Mouse (Mus musculus): ENCODE measurements at regions not wholly inside any gene's neighbourhood (a gene's known extent, or its start where the extent isn't known, plus 50 kb on each side); places are given as distances from the start of the nearest gene placed in this dataset.

DNA sequence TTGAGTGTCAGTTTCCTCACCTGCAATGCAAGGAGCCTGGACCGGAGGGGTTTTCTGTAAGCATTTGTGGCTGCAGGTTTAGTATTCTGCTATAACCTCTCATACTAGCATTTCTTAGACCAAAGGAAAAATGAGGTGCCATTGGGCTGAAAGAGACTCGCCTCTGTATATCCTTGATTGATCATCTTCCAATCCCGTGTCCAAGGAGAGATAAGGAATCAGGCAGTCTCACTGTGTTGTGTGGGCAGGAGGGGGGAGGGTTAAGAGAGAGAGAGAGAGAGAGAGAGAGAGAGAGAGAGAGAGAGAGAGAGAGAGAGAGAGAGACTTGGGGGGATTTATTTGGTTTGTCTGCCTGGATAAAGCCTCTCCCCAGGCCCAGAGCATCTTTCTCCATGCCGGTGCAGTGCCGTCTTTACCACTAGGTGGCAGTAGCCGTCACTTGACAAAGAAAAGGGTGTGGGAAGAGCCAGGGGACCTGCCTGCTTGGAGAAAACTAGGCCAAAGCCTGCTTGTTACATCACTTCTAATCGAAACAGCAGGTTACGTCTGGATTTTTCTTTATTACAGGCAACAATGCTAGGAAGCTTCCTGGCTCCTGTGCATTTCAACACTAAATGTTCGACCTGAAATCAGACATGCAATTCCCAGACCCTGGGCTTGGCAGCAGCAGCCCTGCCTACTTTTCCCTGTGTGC is 56.1 kb upstream of the Ces5a start:
- DNase-seq (ENCODE audit: low spot score) = peak; percentile 92

DNA sequence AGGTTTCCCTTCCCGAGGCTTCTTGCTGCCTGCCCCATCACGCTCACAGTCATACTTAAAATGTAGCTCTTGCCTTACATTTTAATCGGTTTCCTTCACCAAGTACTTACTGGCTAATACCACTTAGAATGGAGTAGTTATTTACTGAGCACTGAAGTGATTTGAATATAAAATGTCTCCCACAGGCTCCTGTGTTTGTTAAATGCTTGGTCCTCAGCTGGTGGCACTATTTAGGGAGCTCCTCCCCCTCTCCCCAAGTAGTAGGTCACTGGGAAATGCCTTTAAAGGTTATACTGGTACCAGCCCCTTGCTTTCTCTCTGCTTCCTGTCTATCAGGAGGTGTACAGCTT is 56.6 kb upstream of the Ces5a start:
- no peak for DNase-seq (ENCODE audit: low spot score)

DNA sequence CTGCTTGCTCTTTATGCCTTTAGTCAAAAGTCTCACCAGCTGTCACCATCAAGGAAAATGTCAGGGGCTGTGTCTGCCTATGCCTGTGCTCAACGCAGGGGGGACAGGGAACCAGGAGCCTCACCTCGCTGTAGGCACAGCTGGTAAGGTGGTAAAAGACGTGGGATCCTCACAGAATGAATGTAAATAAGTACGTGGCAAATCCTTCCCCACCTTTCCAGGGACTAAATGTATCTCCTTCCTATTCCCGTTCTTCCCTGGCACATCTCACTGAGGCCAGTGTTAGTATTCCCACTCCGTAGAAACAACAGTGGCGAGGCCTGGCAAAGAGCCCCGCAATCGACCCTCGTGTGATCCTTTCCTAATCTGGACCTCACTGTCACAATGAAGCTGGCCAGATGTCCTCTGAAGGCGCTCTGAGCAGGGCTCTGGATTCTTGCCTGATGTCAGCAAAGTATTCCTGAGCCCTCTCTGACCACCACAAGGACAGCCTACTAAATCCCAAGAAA is 63.0 kb upstream of the Ces5a start:
- peak; percentile 14 for DNase-seq (ENCODE audit: low spot score)

DNA sequence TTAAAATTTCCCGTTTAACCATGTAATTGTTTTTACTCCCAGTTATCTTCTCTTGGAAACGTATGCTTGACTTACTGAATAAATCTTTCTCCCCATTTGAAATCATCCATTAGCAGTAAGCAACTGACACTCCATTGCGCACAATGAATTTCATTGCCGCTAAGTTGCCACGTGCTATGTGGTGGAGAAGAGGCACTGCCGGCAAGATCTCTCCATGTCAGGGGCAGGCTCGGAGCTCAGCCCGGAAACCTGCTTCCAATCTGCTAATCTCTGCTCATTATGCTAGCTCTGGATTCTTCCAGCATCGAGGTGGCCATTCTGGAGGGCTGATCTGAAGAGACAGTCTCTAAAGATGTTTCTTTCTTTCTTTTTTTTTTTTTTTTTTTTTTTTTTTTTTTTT is 63.7 kb upstream of the Ces5a start:
- no peak for DNase-seq (ENCODE audit: low spot score)

DNA sequence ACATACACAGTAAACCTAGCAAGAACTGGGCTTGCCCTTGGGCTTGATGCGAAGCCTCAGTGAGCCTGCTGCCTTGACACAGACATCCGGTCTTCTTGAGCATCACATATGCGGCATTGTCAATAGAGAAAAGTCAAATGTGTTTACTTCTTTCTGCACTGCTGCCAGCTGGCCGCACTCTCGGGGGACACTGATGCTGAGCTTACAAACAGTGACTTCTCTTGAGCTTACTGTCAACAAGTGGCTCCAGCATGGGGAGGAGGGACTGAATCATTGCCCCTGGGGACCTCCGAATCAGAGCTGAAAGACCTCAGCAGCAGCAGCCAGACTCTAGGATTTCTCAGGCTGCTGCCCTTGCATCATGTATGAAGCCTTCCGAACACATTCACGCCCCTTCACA is 64.1 kb upstream of the Ces5a start:
- DNase-seq (ENCODE audit: low spot score) = peak; percentile 15

DNA sequence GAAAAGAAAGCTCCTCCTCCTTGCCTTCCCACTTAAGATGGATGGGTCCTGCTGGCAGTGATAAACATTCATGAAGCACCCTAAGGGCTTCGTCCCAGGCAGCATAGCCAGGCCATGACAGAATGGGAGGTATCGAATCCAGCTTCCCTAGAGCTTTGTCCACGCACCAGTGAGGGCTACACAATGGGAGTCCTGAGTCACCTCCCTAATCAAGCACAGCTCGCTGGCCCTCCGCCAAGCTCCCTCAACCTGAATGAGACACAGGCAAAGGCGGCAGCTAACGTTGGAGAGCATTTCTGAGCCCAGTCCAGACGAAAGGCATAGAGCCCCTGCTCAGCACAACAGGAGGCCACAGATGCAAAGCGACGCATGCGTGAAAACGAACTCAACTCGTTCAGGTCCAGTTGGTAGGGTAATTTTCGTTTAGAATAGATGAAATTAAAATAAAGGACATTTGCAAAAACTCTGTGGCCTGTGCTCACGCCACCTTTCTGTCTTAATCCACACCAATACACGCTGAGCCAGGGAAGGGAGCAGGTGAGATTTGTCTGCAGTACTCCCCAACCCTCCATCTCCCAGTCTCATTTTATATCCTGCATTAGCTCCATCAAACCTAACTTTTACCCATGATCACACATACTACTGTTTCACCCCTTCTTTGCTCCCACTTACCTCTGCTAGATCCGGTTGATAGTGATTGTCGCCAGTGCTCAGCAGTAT is 91.3 kb upstream of the Ces5a start:
- DNase-seq (ENCODE audit: low spot score) = peak; percentile 40

DNA sequence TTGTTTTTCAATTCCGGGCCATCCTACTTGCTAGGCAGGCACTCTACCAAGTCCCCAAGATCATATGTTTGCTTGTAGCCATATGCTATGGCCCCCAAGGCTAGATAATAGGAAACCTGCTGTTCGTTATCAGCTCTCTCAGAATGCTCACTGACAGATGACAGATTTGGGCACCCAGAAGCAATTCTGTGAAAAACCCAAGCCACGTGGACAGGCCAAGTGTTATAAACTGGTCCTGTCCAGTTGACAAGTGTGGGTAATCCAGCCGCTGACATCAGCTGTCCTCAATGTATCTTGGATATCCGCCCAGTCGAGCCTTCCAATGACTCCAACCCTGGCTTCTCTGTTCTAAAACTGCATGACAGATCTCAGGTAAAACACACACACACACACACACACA is 92.0 kb upstream of the Ces5a start:
- DNase-seq (ENCODE audit: low spot score) = no peak

DNA sequence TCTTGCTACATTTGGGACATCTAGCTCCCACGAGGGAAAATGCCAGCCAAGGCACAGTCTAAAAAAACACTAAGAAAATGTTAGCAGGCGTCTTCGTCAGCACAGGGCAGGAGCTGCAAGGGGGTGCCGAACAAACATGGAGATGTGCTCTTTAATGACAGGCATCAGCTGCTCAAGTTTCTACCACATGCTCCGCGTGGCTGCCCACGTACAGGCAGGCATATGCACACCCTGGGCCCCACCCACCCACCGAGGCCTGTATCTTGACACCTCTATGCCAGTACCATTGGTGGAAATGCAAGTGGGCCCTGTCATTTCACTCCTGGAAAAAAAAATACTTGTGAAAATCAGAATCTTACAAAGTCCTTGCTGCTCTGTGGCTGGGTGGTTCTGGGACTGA is 97.3 kb upstream of the Ces5a start:
- DNase-seq (ENCODE audit: low spot score) = no peak

DNA sequence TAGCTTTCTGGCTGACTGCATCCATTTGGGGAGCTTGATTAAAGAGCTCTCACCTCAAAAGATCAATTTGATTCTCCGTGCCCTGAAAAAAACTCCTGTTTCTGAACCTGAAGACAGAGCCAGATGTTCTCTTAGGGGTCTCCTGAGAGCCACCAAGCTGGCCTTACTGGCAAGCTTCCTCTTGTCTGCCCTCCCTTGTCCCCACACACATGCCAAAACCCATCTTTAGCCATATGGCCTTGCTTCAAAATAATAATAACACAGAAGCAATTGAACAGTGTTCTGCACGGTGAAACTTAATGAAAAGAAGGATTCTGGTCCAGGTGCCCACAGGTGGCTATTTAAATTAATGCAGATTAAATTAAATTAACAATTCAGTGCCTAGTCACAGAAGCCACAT is 107.1 kb upstream of the Ces5a start:
- DNase-seq (ENCODE audit: low spot score) = no peak

DNA sequence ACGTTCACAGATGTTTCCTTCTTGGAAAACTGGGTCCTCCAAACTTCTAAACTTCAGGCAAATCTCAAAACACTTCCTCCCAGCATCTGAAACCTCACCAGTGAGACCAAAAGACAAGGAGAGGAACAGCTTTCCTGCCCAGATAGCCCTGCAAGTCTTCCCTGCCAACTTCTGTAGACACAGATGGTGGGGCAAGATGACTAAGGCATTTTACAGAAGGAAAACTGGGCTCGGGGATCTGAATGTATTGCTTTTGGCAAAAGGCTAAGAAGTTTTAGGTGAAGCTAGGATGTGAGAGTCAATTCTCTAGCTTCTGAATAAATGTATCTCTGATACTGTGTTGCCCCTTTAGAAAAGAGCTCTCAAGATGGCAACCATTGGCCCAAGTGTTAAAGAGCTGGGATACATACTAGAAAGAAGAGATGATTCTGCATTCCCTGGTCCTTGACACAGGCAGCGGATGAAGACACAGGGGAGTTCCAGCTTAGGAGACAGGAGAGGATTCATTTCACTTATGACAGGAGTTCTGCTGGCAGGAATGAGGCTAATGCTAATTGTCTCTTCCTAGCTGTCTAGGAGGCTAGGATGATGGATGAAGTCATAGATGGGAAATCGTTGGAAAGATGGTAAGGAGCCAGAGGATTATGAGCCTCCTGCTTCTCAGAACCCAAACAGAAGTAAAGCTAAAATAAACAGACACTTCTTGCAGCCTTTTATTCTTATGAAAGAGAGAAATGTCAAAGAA is 108.0 kb upstream of the Ces5a start:
- DNase-seq (ENCODE audit: low spot score) = no peak

DNA sequence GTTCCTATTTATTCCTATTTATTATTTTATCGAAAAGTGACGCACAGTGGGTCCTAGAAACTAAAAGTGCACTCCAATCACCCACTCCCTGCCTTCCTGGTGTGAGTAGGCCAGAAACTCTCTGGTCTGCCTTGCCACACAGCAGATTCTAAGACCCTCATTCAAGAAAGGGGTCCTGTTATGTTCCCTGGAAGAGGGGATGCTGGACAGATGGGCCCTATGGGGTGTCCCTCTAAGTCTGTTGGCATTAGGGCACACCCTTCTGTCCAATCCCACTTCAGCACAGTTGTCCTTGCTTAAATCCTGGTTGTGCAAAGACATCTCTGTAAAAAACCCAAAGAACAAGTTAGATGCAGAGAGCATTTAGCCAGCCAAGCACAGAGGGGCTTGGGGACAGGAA is 117.8 kb upstream of the Ces5a start:
- no peak for DNase-seq (ENCODE audit: low spot score)

DNA sequence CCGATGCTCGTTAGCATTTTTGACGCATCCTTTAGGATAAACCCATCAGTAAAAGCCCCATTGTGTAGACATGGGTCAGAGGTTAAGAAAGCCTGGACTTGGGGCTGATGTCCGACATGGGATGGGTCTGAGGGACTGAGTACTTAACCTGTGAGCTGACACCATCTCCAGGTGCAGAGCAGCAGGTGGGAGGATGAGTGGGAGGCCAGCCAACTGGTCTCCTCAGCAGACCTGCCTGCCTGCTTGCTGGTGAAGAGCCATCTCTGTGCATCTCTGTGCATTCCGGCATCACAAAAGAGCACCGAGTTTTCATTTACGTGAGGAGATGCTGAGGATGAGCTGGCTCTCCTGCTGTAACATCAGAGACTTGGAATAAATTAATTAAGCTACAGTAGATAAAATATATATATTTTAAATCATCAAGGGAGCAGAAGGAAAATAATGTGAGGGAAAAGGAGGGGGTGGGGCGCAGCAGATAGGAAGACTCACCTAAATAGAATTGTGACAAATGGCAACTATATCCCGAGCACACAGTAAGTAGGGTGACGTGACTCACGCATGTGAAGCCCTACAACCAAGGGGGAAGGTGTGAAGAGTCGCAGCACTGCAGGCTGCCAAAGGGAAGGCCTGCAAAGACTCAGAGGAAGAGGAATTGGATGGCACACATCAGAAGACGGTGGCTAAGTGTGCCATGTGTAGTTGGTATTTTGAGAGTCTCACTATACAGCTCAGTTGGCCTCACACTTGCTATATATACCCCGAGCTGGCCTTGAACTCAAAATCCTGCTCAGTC is 118.5 kb upstream of the Ces5a start:
- no peak for DNase-seq (ENCODE audit: low spot score)

DNA sequence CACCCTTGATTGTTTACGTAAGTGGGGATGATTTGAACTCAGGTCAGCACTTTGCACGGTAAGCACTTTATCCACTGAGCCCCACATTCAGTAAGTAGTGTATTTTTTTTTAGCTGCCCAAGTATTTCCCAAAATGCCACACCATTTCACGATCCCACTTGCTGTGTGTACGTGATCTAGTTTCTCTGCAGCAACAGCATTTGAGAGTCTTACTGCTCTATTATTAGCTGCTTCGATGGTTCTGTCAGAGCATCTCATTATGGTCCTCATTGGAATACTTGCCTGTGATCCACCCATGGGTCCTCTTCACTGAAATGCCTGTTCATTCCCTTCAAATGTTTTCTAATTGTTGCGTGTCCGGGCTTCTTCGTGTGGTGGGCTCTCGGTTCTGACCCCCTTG is 120.1 kb upstream of the Ces5a start:
- DNase-seq (ENCODE audit: low spot score) = no peak

DNA sequence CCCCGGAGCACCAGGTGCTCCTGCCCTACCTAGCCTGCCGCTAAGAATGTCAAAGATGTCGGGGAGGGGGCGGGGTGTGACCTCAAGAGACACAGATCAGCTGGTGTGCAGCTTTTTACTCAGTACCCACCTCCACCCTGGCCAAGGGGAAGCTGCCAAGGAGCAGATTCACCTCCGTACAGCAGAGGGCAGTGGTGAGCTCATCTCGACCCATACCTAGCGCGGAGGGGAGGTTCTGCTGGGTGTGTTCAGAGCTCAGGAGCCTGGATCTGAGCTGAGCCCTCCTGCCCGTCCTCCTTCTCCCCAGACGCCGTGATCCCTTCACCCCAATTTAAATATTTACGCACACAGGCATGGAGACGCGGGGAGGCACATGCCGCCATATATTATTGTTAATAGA is 126.1 kb upstream of the Ces5a start:
- DNase-seq (ENCODE audit: low spot score) = peak; percentile 88

DNA sequence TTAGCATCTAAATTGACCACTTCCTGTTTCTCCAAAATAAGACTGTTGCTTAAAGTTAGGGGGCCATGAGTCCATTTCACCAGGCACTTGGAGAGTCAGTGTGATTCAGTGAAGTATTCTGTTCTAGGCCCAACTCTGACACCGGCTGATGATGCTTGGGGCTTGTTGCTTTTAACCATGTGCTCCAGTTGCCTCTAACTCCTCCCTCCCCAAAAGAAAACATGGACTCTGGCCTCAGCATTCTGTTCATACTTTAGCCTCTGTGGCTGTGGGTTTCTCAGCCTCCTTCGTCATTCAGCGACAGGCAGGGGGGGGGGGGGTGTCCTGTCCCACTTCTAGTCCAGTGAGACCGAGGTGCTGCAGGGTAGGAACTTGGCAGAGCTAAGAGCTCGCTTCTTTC is 126.6 kb upstream of the Ces5a start:
- no peak for DNase-seq (ENCODE audit: low spot score)

DNA sequence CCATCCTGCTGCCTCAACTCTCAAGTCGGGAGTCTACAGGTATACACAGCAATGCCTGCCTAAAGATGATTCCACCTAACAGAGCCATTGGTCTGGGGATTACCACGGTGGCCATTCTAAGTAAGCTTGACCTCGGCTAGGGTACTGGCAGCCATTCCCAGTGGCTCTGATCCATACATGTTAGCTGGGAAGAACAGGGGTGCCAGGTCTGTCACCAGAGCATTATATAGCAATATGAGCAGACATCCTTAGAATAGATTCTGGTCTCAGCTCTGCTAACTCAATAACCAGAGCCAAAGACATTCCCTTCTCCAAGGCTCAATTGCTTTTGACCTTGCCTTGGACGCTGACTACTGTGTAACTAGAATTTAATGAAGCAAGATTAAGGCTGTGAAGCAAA is 128.2 kb upstream of the Ces5a start:
- DNase-seq (ENCODE audit: low spot score) = no peak

DNA sequence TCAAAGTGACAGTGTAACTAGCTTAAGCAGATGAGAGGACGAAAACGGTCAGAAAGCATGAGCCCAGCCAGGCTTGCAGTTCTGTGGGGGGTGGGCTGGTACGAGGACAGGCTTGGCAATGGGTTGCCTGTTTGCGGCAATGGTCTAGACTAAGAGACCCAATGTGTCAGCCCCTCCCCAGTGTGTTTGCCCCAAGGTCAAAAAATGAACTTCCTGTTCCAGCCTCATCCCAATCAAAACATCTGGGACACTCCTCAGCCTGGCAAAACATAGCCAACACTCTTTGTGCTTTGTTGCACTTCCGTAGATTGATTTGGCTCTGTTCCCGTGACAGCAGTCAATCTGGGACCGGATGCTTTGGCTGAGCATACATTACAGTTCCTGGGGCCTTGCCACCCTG is 132.7 kb upstream of the Ces5a start:
- DNase-seq (ENCODE audit: low spot score) = peak; percentile 26

DNA sequence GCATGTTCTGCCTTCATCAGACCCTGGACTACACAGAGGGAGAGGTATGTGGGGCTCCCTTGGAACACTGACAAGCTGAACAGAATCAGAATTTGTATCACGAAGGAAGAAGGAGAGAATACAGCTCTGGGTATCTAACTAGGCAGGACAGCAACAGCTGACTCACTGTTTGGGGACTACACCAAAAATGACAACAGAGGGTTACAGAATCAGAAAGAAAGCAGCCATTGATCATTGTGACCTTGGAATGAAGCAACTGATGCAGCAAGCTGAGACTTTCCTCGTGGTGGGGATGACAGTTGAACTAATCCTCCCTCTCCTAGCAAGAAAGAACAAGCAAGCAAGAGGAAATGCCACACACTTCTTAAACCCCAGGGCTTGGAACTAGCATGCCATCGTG is 135.0 kb upstream of the Gnao1 start:
- DNase-seq (ENCODE audit: low spot score) = no peak

DNA sequence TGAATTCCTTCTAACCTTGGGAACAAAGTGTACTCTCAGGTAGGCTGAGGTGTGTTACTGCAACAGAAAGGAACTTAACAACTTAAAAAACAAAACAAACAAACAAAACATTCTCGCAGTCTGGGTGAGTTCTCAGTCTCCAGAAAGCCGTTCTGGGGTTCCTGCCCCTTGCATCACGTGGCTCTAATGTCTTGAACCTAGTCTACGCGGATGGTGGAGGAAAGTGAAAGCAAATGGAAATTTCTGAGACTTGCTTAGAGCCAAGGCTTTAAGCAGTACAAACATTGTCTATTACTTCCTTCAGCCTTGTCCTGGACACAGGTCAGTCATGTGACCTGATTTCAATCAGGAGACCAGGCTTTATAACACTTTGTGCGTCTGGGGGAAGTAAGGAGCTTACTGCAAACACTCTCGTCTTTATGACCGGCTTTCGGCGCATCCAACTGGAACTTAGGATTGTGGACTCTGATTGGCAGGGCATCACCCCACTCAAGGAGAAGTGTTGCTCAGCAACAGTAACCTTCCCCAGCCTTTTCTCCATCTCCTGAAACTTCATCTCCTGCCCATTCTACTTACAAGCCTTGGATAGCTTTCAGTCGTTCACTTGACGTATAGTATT is 125.9 kb upstream of the Gnao1 start:
- no peak for DNase-seq (ENCODE audit: low spot score)

DNA sequence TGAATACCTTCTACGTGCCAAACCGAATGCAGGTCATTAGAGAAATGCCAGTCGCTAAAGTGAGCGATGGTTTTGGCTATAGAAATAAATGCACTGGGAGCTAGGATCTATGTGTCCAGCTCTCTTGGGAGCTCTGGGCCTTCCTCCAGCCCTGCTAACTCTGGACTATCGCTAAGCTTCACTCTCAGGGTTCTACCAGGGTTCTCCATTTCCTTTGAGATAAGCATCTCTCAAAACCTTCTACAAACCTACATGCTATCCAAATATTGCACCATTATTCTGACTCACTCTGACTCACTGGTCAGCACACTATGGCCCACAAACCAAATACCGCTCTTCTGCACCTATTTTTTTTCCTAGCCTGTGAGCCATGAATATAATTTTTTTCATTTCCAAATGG is 125.4 kb upstream of the Gnao1 start:
- no peak for DNase-seq (ENCODE audit: low spot score)

DNA sequence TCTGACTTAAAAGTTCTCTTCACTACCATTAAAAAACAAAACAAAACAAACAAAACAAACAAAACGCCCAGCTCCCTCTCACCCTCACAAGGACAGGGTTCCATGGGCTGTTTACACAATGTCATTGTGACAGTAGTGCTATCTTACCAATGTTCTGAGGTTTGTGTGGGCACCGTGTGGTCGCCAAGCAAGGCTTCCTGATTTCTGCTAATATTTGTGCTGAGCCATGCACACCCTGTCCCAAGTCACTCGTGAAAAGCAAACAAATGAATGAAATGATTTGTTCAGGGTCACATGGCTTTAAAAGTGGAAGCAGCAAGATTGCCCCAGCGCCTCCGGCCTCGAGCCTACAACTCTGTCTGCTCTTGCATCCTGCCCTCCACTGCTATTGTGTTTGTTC is 120.9 kb upstream of the Gnao1 start:
- DNase-seq (ENCODE audit: low spot score) = peak; percentile 5
